Mouse (Mus musculus) left cerebral cortex, adult 8-10 months (tissue): ENCODE measurements around the gene Itgb2. TPM values are rescaled to one million over a fixed set of nuclear protein-coding genes. Genes with fewer than 3 reads are reported as not detected.

Experiments
- DNase-seq, 2 experiments: peaks; one replicate each; pipeline ENCODE4 v3.0.0; 2022; ENCODE audit warnings: low spot score in 2 of 2
- total RNA-seq, 4 experiments: library from RNA; stranded (reverse); gene quantifications; 2 replicates each; pipeline ENCODE4 v1.2.4; 2022

Gene Itgb2
- total RNA-seq, 4 experiments from 2014 or later: 3.8 to 20.4 (median 8.9) TPM

DNA sequence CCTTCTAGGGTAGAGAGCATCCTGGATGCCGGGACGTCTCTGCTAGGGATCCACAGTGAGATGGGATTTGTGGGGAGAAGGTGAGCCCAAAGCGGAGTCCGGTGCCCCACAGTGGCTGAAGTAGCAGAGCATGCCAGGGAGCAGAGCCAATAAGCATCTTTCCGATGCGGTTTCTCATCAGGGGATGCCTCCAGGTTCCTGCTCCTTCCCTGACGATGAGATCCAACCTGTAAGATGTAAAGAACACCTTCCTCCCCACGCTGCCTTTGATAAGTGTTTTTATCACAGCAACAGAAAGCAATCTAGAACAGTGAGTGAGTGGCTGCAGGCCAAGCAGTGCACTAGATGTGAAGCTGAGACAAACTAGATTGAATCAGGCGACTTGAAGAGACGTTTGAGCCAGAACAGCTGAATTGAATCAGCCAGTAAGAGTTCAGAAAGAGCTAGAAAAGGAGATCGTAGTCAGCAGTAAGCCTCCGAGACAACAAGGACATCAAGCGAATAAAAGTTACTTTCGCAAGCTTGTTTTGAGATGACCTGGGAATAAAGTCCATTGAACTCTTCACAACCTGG is 13.6 kb upstream of the Itgb2 start:
- no peak for DNase-seq

DNA sequence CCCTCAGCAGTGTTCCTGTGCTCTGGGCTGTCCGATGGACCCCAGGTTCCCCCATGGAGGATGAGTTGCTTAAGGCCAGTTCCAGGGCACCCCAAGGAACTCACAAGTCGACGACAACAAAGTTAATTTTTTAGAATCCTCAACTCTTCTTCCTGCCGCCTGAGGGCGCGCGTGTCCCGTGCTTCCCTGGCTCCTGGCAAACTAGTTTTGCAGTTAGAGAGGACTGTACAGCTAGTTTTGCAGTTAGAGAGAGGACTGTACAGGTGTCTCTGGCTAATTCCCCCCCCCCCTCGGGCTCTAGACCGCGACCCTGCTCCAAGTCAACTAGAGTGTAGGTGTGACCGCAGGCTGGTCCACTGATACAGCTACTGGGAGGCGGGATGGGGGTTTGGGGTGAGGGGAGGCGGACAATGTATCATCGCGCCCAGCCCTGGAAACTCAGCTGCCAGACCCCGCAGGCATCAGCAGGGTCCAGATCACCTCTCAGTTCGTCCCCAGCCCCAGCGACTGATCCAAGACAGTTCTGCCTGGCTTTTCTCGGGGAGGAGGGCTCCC is 12.9 kb upstream of the Itgb2 start:
- no peak for DNase-seq

DNA sequence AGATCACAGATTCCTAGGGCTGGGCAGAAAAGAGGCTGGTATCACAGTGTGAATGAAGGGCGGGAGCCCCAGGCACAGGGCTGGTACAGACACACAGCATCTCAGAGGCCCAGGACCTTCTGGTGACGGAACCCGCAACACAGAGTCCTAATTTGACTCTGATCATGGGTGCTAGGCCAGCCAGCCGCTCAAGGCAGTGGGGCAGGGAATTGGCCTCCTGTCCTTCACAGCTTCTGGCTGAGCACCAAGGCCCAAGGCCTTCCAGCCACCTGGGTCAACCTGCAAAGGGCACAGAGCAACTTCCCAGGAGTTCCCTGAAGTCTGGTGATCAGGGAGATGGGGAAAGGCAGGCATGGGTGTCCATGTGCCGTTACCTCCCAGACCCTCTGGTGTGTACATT is 12.3 kb upstream of the Itgb2 start:
- no peak for DNase-seq

DNA sequence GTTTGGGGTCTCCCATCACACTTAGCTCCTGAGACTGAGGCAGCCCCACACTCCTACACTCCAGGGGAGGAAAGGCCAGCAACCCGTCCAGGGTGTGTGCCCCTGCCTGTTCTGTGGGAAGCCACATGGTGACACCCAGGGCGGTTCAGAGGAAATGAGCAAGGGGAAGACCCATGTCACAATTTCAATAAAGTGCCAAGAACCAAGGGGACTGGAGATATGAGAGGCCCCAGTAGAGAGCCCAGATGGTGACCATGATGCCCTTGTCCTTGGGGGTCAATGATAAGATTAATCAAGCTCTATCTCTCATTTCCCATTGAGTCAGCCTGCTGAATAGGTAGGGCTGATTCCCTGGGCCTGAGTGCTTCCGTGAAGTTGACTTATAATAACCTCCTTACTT is 10.9 kb upstream of the Itgb2 start:
- no peak for DNase-seq

DNA sequence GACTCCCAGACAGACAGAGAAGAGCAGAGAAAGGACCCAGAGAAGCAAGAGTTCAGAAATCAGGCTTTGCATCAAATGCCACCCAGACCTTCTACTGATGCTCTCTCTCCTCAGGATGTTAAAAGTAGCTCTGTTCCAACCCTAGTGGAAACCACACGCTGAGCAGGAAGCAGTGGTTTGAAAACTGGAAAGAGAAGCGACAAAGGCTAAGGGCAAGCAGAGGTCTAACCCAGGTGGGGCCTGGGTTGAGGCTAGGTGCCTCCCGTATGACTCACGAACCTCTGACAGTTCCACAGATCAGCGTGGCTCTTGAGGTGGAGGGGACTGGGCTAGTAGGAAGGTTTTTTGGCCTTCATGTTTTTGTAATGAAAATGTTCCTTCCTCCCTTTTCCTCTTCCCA is 9.6 kb upstream of the Itgb2 start:
- no peak for DNase-seq

DNA sequence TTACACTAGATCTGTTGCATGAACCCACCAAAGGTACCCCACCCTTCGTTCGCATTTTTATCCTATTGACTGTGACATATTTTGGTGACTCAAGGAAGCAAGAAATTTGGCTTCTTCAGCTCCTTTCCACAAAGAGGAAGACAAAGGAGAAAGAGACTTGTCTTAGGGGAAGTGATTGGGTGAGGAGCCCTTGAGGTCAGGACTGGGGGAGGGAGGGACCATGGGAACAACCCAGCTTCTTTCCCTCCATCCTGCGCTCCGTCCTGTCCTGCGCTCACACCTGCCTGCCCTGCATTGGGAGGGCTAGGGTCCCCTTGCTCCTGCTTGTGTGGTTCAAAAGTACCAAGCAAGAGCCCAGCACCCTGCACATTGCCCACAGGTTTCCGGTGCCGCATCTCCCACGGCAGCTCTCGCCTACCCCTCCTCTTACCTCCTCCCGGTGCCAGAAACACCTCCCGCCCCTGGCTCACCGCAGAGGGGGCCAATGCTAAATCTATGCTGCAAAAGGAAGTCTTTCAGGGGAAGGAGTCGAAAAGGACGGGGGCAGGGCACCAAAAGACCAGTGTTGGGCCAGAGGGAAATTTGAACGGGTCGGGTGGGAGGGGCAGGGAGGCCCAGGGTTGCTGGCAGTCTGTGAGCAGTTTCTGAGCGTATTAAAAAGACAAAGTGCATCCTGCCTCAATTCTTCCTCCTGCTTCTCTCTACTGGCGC is 7.9 kb upstream of the Itgb2 start:
- no peak for DNase-seq

DNA sequence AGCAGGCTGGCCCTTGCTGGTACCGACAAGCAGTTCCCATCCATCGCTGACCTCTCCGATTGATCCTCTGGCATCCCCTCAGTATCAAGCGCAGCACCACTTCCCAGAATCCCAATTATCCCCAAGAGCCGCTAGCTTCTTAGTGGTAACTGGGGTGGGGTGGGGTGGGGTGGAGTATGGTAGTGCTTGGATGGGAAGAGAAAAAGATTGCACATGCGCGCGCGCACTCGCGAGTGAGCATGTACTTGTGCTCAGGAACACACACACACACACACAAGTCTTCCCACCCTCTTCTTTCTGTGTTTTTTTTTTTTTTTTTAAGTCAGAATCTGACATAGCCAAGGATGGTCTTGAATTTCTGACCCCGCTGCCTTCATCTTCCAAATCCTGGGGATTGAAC is 7.3 kb upstream of the Itgb2 start:
- DNase-seq: no peak

DNA sequence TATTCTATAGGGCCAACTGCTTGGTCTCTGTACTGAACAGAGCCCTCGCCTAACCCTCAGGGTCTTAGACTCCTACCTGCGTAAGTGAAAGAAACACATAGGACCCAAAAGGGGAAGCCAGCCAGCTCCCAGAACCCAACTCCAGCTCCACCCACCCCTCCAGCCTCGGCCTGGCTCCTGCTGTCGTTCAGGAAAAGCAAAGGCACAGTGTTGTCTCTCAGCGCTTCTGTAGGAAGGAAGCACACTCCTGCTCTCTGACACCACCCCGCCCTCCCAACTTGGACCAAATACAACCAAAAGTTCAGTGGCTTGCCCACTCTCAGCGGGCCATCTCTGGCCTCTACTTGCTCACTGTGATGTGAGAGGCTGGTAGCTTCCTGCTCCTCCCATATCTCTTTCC is 6.7 kb upstream of the Itgb2 start:
- DNase-seq: no peak

DNA sequence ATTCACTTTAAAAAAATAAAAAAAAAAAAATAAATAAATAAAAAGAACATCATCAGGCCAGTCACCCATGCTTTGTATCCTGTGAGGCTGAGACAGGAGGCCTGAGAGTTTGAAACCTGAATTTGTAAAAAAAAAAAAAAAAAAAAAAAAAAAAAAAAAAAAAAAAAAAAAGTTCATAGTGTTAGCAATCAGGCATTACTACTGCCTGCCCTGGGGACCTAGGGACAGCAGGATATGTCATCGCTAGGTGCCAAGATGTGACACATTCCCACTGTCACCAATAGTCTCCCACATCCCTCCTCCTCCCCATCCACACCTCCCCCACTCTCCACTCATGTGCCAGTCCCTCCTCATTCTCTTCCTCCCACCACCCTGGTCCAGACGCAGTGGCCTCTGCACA is 3.6 kb upstream of the Itgb2 start:
- no peak for DNase-seq

DNA sequence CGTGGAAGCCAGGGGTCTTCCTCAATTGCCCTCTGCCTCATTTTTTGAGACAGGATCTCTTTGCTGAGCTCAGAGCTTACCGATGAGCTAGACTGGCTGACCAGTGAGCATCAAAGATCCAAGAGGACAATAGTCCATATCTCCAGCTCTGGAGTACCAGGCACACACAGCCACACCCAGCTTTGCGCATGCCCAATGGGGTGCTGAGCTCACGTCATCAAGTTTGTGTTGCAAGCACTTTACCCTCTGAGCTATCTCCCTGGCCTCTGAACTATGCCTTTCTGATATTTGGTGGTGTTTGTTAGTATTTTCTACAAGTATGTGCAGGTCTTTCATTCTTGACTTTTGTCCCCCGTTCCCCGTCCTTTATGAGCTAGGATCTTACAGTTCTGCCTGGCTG is 1.4 kb upstream of the Itgb2 start:
- DNase-seq: no peak

DNA sequence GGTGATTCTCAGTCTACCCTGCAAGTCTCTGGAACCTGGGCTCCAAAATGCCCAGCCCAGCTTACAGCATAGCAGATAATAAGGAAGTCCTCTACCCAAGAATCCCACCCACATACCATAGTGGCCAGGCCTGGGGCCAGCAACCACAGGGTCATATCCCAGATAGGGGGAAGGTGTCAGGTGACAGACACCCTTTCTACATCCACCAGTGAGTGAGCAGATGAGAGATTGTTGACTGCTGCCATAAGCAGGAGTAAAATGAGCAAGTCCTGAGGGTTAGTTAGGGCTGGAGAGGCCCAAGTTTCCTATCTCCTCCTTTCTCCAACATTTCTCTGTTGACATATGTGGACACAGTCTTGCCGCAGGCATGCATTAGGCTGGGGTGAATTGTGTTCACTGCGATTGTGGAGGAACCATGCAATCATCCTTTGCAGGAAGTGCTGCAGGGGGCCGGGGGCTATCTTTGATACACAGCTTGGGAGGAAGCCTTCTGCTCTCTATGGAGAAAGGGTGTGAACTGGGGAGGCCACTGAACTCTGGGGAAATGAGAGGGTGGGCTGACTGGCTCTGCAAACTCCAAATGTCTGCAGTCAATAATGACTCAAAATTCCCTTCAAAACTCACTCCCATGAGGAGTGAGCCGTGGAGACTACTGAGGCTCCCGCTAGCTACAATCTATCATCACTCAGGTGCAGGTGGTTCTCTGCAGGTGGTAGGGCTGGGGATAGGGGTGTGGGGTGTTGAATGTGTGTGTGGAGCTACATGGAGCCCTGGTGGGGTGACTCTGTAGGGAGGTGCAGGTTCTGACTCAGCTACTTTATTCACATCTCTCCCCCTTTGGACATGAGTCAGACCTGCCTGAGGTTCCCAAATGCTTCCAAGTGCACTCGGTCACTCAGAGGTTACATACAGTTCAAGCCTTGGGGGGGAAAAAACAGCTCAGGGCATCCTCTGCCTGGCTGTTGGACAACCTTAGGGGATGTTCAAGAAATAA is 1.3 kb downstream of the Itgb2 start:
- no peak for DNase-seq

DNA sequence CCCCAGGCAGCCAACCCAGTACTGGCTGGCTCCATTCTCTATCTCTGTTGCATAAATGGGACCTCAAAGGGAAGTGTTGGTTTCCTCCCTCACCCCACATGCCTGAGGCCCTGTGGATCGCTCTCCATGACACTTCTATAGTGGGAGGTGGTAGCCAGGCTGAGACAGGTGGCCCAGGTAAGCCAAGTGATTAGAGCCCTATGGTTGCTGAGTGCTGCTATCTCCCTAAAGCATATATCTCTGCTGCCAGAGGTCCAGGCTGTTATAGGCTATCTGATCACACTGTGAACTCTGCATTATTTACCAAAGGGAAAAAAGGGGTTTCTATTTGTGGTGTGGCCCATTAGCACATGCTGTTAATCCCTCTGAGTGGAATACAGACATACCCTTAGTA is 2.0 kb downstream of the Itgb2 start:
- no peak for DNase-seq

DNA sequence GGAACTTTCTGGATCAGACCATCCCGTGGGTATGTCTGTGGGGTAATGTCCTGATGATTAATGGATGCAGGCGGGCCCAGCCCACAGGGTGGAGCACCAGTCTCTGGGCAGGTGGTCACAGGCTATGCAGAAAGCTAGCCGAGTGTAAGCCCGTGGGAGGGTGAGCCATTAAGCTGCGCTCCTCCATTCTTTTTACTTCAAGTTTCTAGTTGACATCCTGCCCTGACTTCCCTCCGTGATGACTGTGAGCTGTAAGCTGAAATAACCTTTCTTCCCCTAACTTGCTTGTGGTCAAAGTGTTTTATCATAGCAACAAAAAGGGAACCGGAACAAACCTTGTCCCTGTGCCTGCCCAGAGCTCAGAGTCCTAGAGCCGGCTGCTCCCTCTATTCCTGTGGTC is 6.7 kb downstream of the Itgb2 start:
- DNase-seq: no peak

DNA sequence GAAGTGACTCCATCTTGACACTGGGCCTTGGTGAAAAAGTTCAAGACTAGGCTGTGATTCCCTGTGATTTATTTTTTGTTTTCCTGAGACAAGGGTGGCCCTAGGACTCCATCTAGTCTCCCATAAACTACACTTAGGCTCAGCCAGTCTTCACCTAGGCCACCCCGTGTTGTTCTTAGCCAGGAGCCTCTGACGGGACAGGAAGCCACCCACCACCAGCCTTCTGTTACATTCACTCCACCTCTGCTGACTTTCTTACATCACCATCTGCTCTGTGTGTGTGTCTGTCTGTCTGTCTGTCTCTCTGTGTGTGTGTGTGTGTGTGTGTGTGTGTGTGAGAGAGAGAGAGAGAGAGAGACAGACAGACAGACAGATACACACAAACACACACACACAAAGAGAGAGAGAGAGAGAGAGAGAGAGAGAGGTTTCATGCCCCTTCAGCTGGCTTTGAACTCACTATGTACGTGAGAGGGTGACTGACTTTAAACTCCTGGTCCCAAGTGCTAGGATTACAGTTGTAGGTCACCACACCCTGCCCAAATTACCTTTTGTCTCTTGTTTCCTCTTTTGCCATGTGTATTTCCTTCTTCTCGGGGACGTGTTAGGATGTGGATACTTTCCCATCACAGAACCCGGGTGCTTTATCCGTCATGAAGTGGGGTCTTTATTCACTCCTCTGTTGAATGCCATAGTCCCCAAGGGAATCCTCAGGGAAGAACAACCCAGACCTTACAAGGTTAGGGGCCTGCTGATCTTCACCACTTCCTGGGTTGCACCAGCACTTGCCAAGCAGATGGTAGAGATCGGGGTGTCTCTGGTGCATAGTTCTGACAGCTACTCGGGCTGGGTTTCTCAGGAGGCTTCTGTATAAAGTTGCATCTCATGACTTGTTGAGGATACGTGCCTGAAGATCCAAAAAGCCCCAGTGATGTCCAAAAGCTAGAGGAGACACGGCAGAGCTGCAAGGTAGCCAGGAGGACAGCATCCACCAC is 7.5 kb downstream of the Itgb2 start:
- no peak for DNase-seq

DNA sequence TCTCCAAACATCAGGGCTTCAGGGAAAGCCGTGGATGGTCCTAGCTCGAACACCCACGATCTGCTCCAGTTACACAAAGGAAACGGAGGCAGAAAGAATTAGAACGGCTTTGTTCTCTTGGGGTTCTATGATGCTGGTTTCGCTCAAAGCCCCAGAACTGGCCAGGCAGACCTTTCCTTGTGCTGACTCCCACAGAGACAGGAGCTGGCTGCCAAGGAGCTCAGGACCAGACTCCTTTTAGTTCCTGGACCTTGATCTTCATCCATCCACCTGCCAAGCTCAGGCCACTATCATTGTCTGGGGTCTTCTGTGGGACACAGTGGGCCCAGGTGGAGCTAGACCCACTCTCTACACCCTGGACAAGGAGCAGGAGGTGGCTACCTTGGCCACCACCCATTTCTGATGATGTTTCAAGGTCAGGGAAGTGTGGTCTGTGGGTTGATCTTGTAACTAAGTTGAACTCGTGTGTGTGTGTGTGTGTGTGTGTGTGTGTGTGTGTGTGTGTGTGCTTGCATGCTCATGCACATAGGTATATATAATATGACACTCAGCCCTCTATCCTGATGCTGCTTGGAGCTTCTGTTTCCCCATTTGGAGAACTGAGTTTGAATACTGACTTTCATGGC is 9.4 kb downstream of the Itgb2 start:
- no peak for DNase-seq

DNA sequence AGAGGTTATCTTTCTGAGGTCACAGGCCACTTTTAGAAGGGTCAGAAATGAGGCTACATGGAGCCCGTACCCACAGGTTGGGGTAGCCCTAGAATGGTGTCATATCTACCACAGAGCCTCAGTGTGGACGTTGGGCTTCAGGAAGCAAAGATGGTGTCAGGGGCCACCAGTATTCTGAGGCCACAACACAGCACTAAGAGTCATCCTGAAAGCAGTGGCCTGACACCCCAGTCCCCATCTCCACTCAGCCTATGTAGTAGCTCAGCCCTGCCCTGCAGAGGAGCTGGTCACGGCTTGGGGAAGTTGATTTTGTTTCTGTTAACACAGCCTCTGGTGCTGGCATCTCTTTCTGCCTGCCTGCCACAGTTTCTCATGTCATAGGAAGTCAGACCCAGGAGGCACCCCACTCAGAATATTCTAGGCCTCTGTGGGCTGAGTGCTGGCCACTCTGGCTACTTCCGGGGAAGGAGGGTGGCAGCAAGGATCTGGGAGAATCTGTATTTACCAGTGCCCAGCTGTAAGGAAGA is 10.6 kb downstream of the Itgb2 start:
- no peak for DNase-seq

DNA sequence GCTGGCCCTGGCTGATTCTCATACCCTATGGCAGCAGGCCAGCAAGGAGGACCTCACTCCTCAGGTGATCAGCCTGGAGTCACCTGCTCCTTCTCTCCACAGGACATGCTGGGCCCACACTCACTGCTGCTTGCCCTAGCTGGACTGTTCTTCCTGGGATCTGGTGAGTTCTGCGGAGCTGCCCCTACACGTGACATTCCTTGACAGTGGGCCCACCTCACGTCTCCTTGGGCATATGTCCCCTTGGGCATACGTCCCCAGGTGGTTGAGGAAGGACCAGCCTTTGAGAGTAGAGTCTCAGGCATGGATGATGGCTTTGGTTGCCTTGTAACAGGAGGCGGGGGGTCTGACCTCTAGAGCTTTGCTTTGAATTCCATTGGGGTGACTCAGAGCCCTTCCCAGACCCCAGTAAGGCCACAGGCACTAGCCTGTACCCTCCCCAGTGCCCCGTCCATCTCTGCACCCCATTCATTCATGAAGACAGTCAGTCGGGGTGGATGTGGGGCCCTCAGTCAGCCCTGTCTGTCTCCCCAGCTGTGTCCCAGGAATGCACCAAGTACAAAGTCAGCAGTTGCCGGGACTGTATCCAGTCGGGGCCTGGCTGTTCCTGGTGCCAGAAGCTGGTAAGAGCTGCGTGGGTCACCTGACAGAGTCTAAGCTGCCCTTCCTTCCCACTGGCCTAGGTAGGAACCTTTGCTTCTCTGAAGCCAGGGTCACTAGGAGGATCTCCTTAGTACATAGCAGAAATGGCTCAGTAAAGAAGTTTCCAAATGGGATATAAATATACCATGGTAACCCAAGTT is 12.0 kb downstream of the Itgb2 start:
- DNase-seq: no peak

DNA sequence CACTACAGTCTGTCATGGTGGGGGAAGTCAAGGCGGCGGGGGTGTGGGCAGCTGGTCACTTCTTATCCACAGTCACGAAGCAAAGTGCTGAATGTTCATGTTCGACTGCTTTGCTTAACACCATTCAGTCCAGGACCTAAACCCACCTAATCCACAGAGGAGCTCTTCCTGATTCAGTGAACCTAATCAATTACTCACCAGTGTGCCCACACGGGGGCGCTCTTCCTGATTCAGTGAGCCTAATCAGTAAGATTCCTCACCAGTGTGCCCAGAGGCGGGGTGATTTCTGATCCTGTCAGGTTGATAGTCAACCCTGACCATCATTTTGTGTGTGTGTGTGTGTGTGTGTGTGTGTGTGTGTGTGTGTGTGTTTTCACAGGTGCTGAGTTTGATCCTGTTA is 13.2 kb downstream of the Itgb2 start:
- no peak for DNase-seq

DNA sequence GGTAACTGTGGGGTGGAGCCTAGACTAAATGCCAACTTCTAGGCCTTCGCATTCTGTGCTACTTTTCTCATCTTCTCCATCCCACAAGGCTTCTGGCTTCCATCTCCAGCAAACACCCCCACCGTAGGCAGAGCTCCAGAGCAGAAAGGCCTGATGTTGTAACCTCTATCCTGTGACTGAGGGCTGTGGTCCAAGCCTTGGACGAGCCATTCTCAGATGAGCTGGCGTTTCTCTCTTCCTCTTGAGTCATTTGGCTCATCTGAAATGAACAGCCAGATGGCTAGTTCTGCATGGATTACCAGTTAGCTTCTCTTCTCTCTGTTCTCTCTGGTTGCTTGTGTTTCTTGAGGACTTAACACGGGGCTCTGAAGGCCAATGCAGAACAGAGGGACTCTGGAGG is 14.9 kb downstream of the Itgb2 start:
- DNase-seq: peak in 1 of 2 experiments; percentile 79
